Mouse (Mus musculus): ENCODE results near the gene Isy1. TPM values are rescaled to one million over a fixed set of nuclear protein-coding genes. Genes with fewer than 3 reads are reported as not detected.

Isy1 gene
- polyA plus RNA-seq, 1 experiment from 2014 or later = 25.7 TPM

GRCm38 (mm10) chr6:87871240-87871639 is 32.6 kb upstream of the Isy1 start:
- no peak overlapping the region for H3K9ac ChIP-seq
- no peak overlapping the region for H3K27ac ChIP-seq
- H3K4me1 ChIP-seq (replicated peaks) = no peaks in the 10 kb centered on the region
- H3K4me2 ChIP-seq = no peak overlapping the region
- ATAC-seq (ENCODE audit: low FRiP score) = no peak
- no peaks in the 10 kb centered on the region for H3K27me3 ChIP-seq
- 0 out of 2 replicates have a peak, but pooled peaks cover 3% of the 10 kb centered on the region for H3K9me3 ChIP-seq
- WGBS = 89% methylated on average over 7 of the region's 7 CpGs
- no peak overlapping the region for H3K4me3 ChIP-seq
- H3K36me3 ChIP-seq = no peaks in the 10 kb centered on the region

GRCm38 (mm10) chr6:87870440-87870839 is 31.8 kb upstream of the Isy1 start:
- Histone ChIP-seq H3K4me2 (no peak overlapping the region), H3K9ac (no peak overlapping the region), H3K4me1 (replicated peaks) (no peaks in the 10 kb centered on the region), H3K27ac (no peak overlapping the region), H3K27me3 (no peaks in the 10 kb centered on the region), H3K9me3 (0 out of 2 replicates have a peak, but pooled peaks cover 3% of the 10 kb centered on the region), H3K36me3 (no peaks in the 10 kb centered on the region), H3K4me3 (no peak overlapping the region)
- 84% methylated on average over 1 of the region's 1 CpGs for WGBS
- ATAC-seq (ENCODE audit: low FRiP score) = no peak

- Histone ChIP-seq H3K27ac (no peak overlapping the region), H3K9ac (no peak overlapping the region), H3K4me1 (replicated peaks) (no peaks in the 10 kb centered on the region), H3K27me3 (no peaks in the 10 kb centered on the region), H3K4me2 (no peak overlapping the region), H3K36me3 (no peaks in the 10 kb centered on the region), H3K9me3 (no peaks in the 10 kb centered on the region), H3K4me3 (no peak overlapping the region)
- 83% methylated on average over 9 of the region's 9 CpGs for WGBS
- ATAC-seq (ENCODE audit: low FRiP score) = no peak
These were observed 30.4 kb upstream of the Isy1 start for GRCm38 (mm10) chr6:87868871-87869506.

- no peaks in the 10 kb centered on the region for H3K4me1 ChIP-seq (replicated peaks)
- no peak overlapping the region for H3K9ac ChIP-seq
- no peak overlapping the region for H3K27ac ChIP-seq
- no peak for ATAC-seq (ENCODE audit: low FRiP score)
- H3K36me3 ChIP-seq = no peaks in the 10 kb centered on the region
- WGBS = 80% methylated on average over 2 of the region's 2 CpGs
- no peak overlapping the region for H3K4me2 ChIP-seq
- H3K4me3 ChIP-seq = no peak overlapping the region
- H3K27me3 ChIP-seq = no peaks in the 10 kb centered on the region
- H3K9me3 ChIP-seq = no peaks in the 10 kb centered on the region
These were observed 28.7 kb upstream of the Isy1 start for GRCm38 (mm10) chr6:87867256-87867655.

GRCm38 (mm10) chr6:87866211-87866610 is 27.6 kb upstream of the Isy1 start:
- H3K36me3 ChIP-seq = no peaks in the 10 kb centered on the region
- ATAC-seq (ENCODE audit: low FRiP score) = no peak
- H3K4me1 ChIP-seq (replicated peaks) = no peaks in the 10 kb centered on the region
- no peak overlapping the region for H3K4me2 ChIP-seq
- no peak overlapping the region for H3K27ac ChIP-seq
- no peak overlapping the region for H3K9ac ChIP-seq
- H3K27me3 ChIP-seq = no peaks in the 10 kb centered on the region
- no peaks in the 10 kb centered on the region for H3K9me3 ChIP-seq
- WGBS = 86% methylated on average over 6 of the region's 6 CpGs
- no peak overlapping the region for H3K4me3 ChIP-seq

- WGBS = 76% methylated on average over 1 of the region's 1 CpGs
- no peaks in the 10 kb centered on the region for H3K9me3 ChIP-seq
These were observed 18.5 kb upstream of the Isy1 start for GRCm38 (mm10) chr6:87857071-87857470.

GRCm38 (mm10) chr6:87853446-87853845 is 14.8 kb upstream of the Isy1 start:
- Histone ChIP-seq H3K4me2 (no peak overlapping the region), H3K9ac (no peak overlapping the region), H3K27ac (no peak overlapping the region), H3K4me1 (replicated peaks) (peaks cover 13% of the 10 kb centered on the region), H3K36me3 (no peaks in the 10 kb centered on the region), H3K27me3 (0 out of 2 replicates have a peak, but pooled peaks cover 3% of the 10 kb centered on the region), H3K9me3 (no peaks in the 10 kb centered on the region), H3K4me3 (no peak overlapping the region)
- 88% methylated on average over 4 of the region's 4 CpGs for WGBS
- ATAC-seq (ENCODE audit: low FRiP score) = no peak

More at GRCm38 (mm10) chr6:87857071-87857470, 18.5 kb upstream of the Isy1 start:
- ATAC-seq (ENCODE audit: low FRiP score) = no peak
- Histone ChIP-seq H3K27me3 (0 out of 2 replicates have a peak, but pooled peaks cover 3% of the 10 kb centered on the region), H3K36me3 (no peaks in the 10 kb centered on the region), H3K27ac (no peak overlapping the region), H3K4me3 (no peak overlapping the region), H3K4me1 (replicated peaks) (no peaks in the 10 kb centered on the region), H3K9ac (no peak overlapping the region), H3K4me2 (no peak overlapping the region)

GRCm38 (mm10) chr6:87851871-87852270 is 13.3 kb upstream of the Isy1 start:
- Histone ChIP-seq H3K4me3 (no peak overlapping the region), H3K9ac (no peak overlapping the region), H3K4me2 (no peak overlapping the region; the same call in 1 of the 2 replicates), H3K36me3 (no peaks in the 10 kb centered on the region), H3K27me3 (no peaks in the 10 kb centered on the region), H3K27ac (no peak overlapping the region), H3K9me3 (no peaks in the 10 kb centered on the region), H3K4me1 (replicated peaks) (peaks cover 28% of the 10 kb centered on the region)
- ATAC-seq (ENCODE audit: low FRiP score) = no peak
- WGBS = 87% methylated on average over 6 of the region's 6 CpGs

GRCm38 (mm10) chr6:87850900-87851614 is 12.5 kb upstream of the Isy1 start, which contains the start of gene Cnbp:
Gene Cnbp (minus strand): TSS chr6:87851106.
- WGBS = under 1% methylated on average over 53 of the region's 55 CpGs
- Histone ChIP-seq H3K27me3 (no peaks in the 10 kb centered on the region), H3K4me1 (replicated peaks) (peaks cover 30% of the 10 kb centered on the region), H3K4me2 (peak within 1 kb of the TSS; percentile 90), H3K9me3 (no peaks in the 10 kb centered on the region), H3K4me3 (peak within 1 kb of the TSS; percentile 99), H3K27ac (peak within 1 kb of the TSS; percentile 95), H3K36me3 (no peaks in the 10 kb centered on the region), H3K9ac (peak within 1 kb of the TSS; percentile 99)
- peak; percentile 98 for ATAC-seq (ENCODE audit: low FRiP score)

GRCm38 (mm10) chr6:87850155-87850899 is 11.7 kb upstream of the Isy1 start:
- Histone ChIP-seq H3K27me3 (no peaks in the 10 kb centered on the region), H3K27ac (peak overlapping the region; percentile 95), H3K4me2 (peak overlapping the region; percentile 90), H3K9me3 (no peaks in the 10 kb centered on the region), H3K9ac (peak overlapping the region; percentile 99), H3K4me3 (peak overlapping the region; percentile 99), H3K4me1 (replicated peaks) (peaks cover 30% of the 10 kb centered on the region), H3K36me3 (peaks cover 3% of the 10 kb centered on the region)
- ATAC-seq (ENCODE audit: low FRiP score) = peak; percentile 79
- under 1% methylated on average over 73 of the region's 73 CpGs for WGBS

GRCm38 (mm10) chr6:87849780-87850154 is 11.2 kb upstream of the Isy1 start:
- Histone ChIP-seq H3K4me1 (replicated peaks) (peaks cover 30% of the 10 kb centered on the region), H3K4me3 (peak overlapping the region; percentile 99), H3K4me2 (peak overlapping the region; percentile 90), H3K27me3 (no peaks in the 10 kb centered on the region), H3K9ac (peak overlapping the region; percentile 99), H3K36me3 (peaks cover 9% of the 10 kb centered on the region), H3K27ac (peak overlapping the region; percentile 95), H3K9me3 (no peaks in the 10 kb centered on the region)
- ATAC-seq (ENCODE audit: low FRiP score) = no peak
- WGBS = 1% methylated on average over 8 of the region's 8 CpGs

GRCm38 (mm10) chr6:87846813-87847212 is 8.2 kb upstream of the Isy1 start:
- H3K36me3 ChIP-seq = peaks cover 36% of the 10 kb centered on the region
- no peak overlapping the region for H3K4me2 ChIP-seq
- H3K4me3 ChIP-seq = no peak overlapping the region
- WGBS = 78% methylated on average over 1 of the region's 1 CpGs
- ATAC-seq (ENCODE audit: low FRiP score) = no peak
- H3K9ac ChIP-seq = no peak overlapping the region
- H3K27ac ChIP-seq = no peak overlapping the region
- no peaks in the 10 kb centered on the region for H3K9me3 ChIP-seq
- peaks cover 30% of the 10 kb centered on the region for H3K4me1 ChIP-seq (replicated peaks)
- H3K27me3 ChIP-seq = no peaks in the 10 kb centered on the region

All from hindbrain, embryonic 13.5 days (tissue).